Mouse (Mus musculus) midbrain, embryonic 12.5 days (tissue): ENCODE measurements around the gene Spns2. TPM values are rescaled to one million over a fixed set of nuclear protein-coding genes. Genes with fewer than 3 reads are reported as not detected.
"Not testable (repeated sequence)": the region's sequence is repeated elsewhere in the genome, so short reads cannot be mapped to it uniquely, and the experiment has no call there.

Experiments used
- ATAC-seq: fragments of 200-750 bp; cut with Nextera tagmentation; 2 replicates; pipeline ENCODE4 v1.8.0; 2017; ENCODE audit warnings: low read depth, moderate TSS enrichment, moderate library complexity; ENCODE audit not compliant: low FRiP score
- H3K27ac ChIP-seq: fragments of 300-500 bp; sonication (generic); replicated peaks from 2 replicates; pipeline ENCODE4 v1.5.1; 2016; ENCODE audit warnings: mild to moderate bottlenecking
- H3K27me3 ChIP-seq: fragments of 300-500 bp; sonication (generic); 2 replicates; pipeline ENCODE4 v1.6.1; 2016; ENCODE audit warnings: mild to moderate bottlenecking
- H3K36me3 ChIP-seq: fragments of 300-500 bp; sonication (generic); 2 replicates; pipeline ENCODE4 v1.6.1; 2016
- H3K4me1 ChIP-seq: fragments of 300-500 bp; sonication (generic); 2 replicates; pipeline ENCODE4 v1.6.1; 2016
- H3K4me2 ChIP-seq: fragments of 300-500 bp; sonication (generic); replicated peaks from 2 replicates; pipeline ENCODE4 v1.6.1; 2016; ENCODE audit warnings: mild to moderate bottlenecking, moderate library complexity
- H3K4me3 ChIP-seq: fragments of 300-500 bp; sonication (generic); 2 replicates; pipeline ENCODE4 v1.5.1; 2016; ENCODE audit warnings: mild to moderate bottlenecking
- H3K9ac ChIP-seq: fragments of 300-500 bp; sonication (generic); replicated peaks from 2 replicates; pipeline ENCODE4 v1.6.1; 2016; ENCODE audit warnings: mild to moderate bottlenecking, moderate library complexity
- H3K9me3 ChIP-seq: fragments of 300-500 bp; sonication (generic); 2 replicates; pipeline ENCODE4 v1.6.1; 2016; ENCODE audit warnings: mild to moderate bottlenecking
- WGBS: fragments of 180-500 bp; shearing (Covaris S2); methylation state at CpG from one replicate; pipeline ENCODE4 v1.1.7; 2016; 5-methylcytosine and 5-hydroxymethylcytosine counted together
- polyA plus RNA-seq: library from polyadenylated mRNA; unstranded; fragments of >200 nt; fragmentation: Nextera tagmentation; extraction: Ambion mirVana; gene quantifications from 2 replicates; pipeline ENCODE4 v1.2.1, GENCODE M21; 2016

The Spns2 gene
- polyA plus RNA-seq, 1 experiment from 2014 or later: 6.8 TPM

GRCm38 (mm10) chr11:72447475-72447874 is 42.2 kb downstream of the Spns2 start:
- H3K4me1 ChIP-seq: peaks cover 2% of the 10 kb centered on the region
- no peak overlapping the region for H3K9ac ChIP-seq
- no peak overlapping the region for H3K4me3 ChIP-seq
- 84% methylated on average over 8 of the region's 8 CpGs for WGBS
- H3K27ac ChIP-seq: no peak overlapping the region
- H3K27me3 ChIP-seq: no peaks in the 10 kb centered on the region
- H3K9me3 ChIP-seq: no peaks in the 10 kb centered on the region
- H3K36me3 ChIP-seq: peaks cover 100% of the 10 kb centered on the region
- no peak for ATAC-seq
- no peak overlapping the region for H3K4me2 ChIP-seq

GRCm38 (mm10) chr11:72446311-72447105 is 43.2 kb downstream of the Spns2 start:
- 92% methylated on average over 6 of the region's 6 CpGs for WGBS
- no peak for ATAC-seq

GRCm38 (mm10) chr11:72440965-72441664 is 48.6 kb downstream of the Spns2 start, which contains the start of gene Mybbp1a:
Mybbp1a (plus strand) TSS chr11:72441355.
- peaks cover 12% of the 10 kb centered on the region for H3K4me1 ChIP-seq
- WGBS: under 1% methylated on average over 46 of the region's 46 CpGs

More at GRCm38 (mm10) chr11:72446311-72447105, 43.2 kb downstream of the Spns2 start:
- Histone ChIP-seq H3K4me3 (no peak overlapping the region), H3K27ac (no peak overlapping the region), H3K4me1 (peaks cover 12% of the 10 kb centered on the region), H3K27me3 (no peaks in the 10 kb centered on the region), H3K36me3 (peaks cover 93% of the 10 kb centered on the region), H3K9me3 (no peaks in the 10 kb centered on the region), H3K4me2 (no peak overlapping the region), H3K9ac (no peak overlapping the region)

GRCm38 (mm10) chr11:72440597-72440964 is 49.1 kb downstream of the Spns2 start:
- 46% methylated on average over 6 of the region's 6 CpGs for WGBS
- Histone ChIP-seq H3K4me2 (peak overlapping the region; percentile 96), H3K4me3 (peak overlapping the region; percentile 89), H3K4me1 (peaks cover 12% of the 10 kb centered on the region), H3K36me3 (peaks cover 34% of the 10 kb centered on the region), H3K27ac (peak overlapping the region; percentile 94), H3K9ac (peak overlapping the region; percentile 71)
- not testable (repeated sequence) for H3K27me3 ChIP-seq, ATAC-seq, H3K9me3 ChIP-seq

More at GRCm38 (mm10) chr11:72440965-72441664, 48.6 kb downstream of the Spns2 start, which contains the start of gene Mybbp1a:
- Histone ChIP-seq H3K4me2 (peak within 1 kb of the TSS; percentile 96), H3K27ac (peak within 1 kb of the TSS; percentile 94), H3K36me3 (peaks cover 39% of the 10 kb centered on the region), H3K27me3 (no peaks in the 10 kb centered on the region), H3K9ac (peak within 1 kb of the TSS; percentile 82), H3K9me3 (no peaks in the 10 kb centered on the region), H3K4me3 (peak within 1 kb of the TSS; percentile 89)
- peak; percentile 88 for ATAC-seq

GRCm38 (mm10) chr11:72438411-72438810 is 51.3 kb downstream of the Spns2 start:
- WGBS: 72% methylated on average over 4 of the region's 4 CpGs
- no peak for ATAC-seq
- Histone ChIP-seq H3K27ac (no peak overlapping the region), H3K9me3 (no peaks in the 10 kb centered on the region), H3K4me2 (no peak overlapping the region), H3K4me1 (peaks cover 12% of the 10 kb centered on the region), H3K36me3 (peaks cover 12% of the 10 kb centered on the region), H3K27me3 (no peaks in the 10 kb centered on the region), H3K4me3 (no peak overlapping the region), H3K9ac (no peak overlapping the region)

GRCm38 (mm10) chr11:72436756-72437650 is 52.7 kb downstream of the Spns2 start:
- WGBS: 82% methylated on average over 16 of the region's 16 CpGs
- no peak for ATAC-seq

GRCm38 (mm10) chr11:72436271-72436670 is 53.4 kb downstream of the Spns2 start:
- Histone ChIP-seq H3K4me1 (no peaks in the 10 kb centered on the region), H3K36me3 (no peaks in the 10 kb centered on the region), H3K27ac (no peak overlapping the region), H3K4me2 (no peak overlapping the region), H3K9me3 (no peaks in the 10 kb centered on the region), H3K27me3 (no peaks in the 10 kb centered on the region), H3K4me3 (no peak overlapping the region), H3K9ac (no peak overlapping the region)
- 77% methylated on average over 5 of the region's 5 CpGs for WGBS
- ATAC-seq: no peak

More at GRCm38 (mm10) chr11:72436756-72437650, 52.7 kb downstream of the Spns2 start:
- Histone ChIP-seq H3K4me2 (no peak overlapping the region), H3K27me3 (no peaks in the 10 kb centered on the region), H3K27ac (no peak overlapping the region), H3K4me3 (no peak overlapping the region), H3K9ac (no peak overlapping the region), H3K4me1 (peaks cover 5% of the 10 kb centered on the region), H3K36me3 (no peaks in the 10 kb centered on the region), H3K9me3 (no peaks in the 10 kb centered on the region)

- ATAC-seq: no peak
- WGBS: 35% methylated on average over 2 of the region's 2 CpGs
- no peaks in the 10 kb centered on the region for H3K36me3 ChIP-seq
Observed at GRCm38 (mm10) chr11:72435694-72436045, 54.0 kb downstream of the Spns2 start.

GRCm38 (mm10) chr11:72434963-72435693 is 54.6 kb downstream of the Spns2 start, which contains the start of gene Ggt6:
Ggt6 (plus strand) TSS chr11:72435526.
- Histone ChIP-seq H3K4me1 (no peaks in the 10 kb centered on the region), H3K9me3 (no peaks in the 10 kb centered on the region), H3K4me3 (no peak within 1 kb of the TSS), H3K27me3 (no peaks in the 10 kb centered on the region), H3K9ac (no peak within 1 kb of the TSS), H3K36me3 (no peaks in the 10 kb centered on the region), H3K27ac (no peak within 1 kb of the TSS), H3K4me2 (no peak within 1 kb of the TSS)
- ATAC-seq: no peak
- WGBS: 74% methylated on average over 11 of the region's 11 CpGs

More at GRCm38 (mm10) chr11:72435694-72436045, 54.0 kb downstream of the Spns2 start:
- Histone ChIP-seq H3K9me3 (no peaks in the 10 kb centered on the region), H3K9ac (no peak overlapping the region), H3K4me3 (no peak overlapping the region), H3K4me1 (no peaks in the 10 kb centered on the region), H3K27me3 (no peaks in the 10 kb centered on the region), H3K4me2 (no peak overlapping the region), H3K27ac (no peak overlapping the region)

GRCm38 (mm10) chr11:72430311-72431068 is 59.2 kb downstream of the Spns2 start:
- not testable (repeated sequence) for ATAC-seq, H3K4me1 ChIP-seq, H3K27me3 ChIP-seq, H3K4me3 ChIP-seq, H3K27ac ChIP-seq, H3K9me3 ChIP-seq, H3K4me2 ChIP-seq, H3K36me3 ChIP-seq, H3K9ac ChIP-seq
- 55% methylated on average over 9 of the region's 9 CpGs for WGBS
